ENCODE assay signal across 8 mouse cellular contexts in genomic region chr13:63431857-63432191, GRCm38 (mm10).
DNase-seq lines count a peak whose midpoint lies in the region; ATAC-seq and TF ChIP-seq lines count a peak whose summit lies in the region.

No protein-coding gene starts in this region.

- ATAC-seq in frontal cortex, adult (ENCODE audit: low TSS enrichment), result peak; percentile 1
- ATAC-seq in limb, embryonic 15.5 days (ENCODE audit: insufficient number of reproducible peaks, low FRiP score, low TSS enrichment, low read depth), result 0 out of 2 replicates have a peak, but pooled peaks have one; percentile 2
- no peak for ATAC-seq in stomach, embryonic 16.5 days (ENCODE audit: insufficient read depth, low FRiP score)

- DNase-seq in frontal cortex, postnatal 14 days (ENCODE audit: low spot score in 2 of 2), result no peak
- DNase-seq in testis, postnatal 10 days (ENCODE audit: low spot score), result no peak
- no peak for DNase-seq in natural killer cell, adult 2 months (ENCODE audit: low spot score in 2 of 2)
- no peak for DNase-seq in gastrocnemius, postnatal 36 days

- 11% methylated on average over 5 of the region's 5 CpGs for WGBS in limb, embryonic 15.5 days
- 7% methylated on average over 5 of the region's 5 CpGs for WGBS in stomach, embryonic 16.5 days

- no peak for TF ChIP-seq CTCF in testis, adult 2 months (IDR thresholded peaks at IDR 0.05; ENCODE audit: control insufficient read depth, insufficient read depth, insufficient replicate concordance, low read depth, low read length)

- peak overlapping the region; percentile 96 for H3K27ac ChIP-seq in testis, adult 2 months (ENCODE audit: control insufficient read depth, insufficient read depth, low read depth, low read length)
- peak overlapping the region; percentile 98 for H3K27ac ChIP-seq in limb, embryonic 15.5 days
- H3K27ac ChIP-seq in stomach, embryonic 16.5 days (ENCODE audit: low read length), result peak overlapping the region; percentile 100

- peak overlapping the region; percentile 95 for H3K4me3 ChIP-seq in testis, adult 2 months (ENCODE audit: control insufficient read depth, low read depth, low read length)
- peak overlapping the region; percentile 56 for H3K4me3 ChIP-seq in limb, embryonic 15.5 days
- H3K4me3 ChIP-seq in stomach, embryonic 16.5 days (replicated peaks; ENCODE audit: low read length), result peak overlapping the region; percentile 71

- no peaks in the 10 kb centered on the region for H3K9me3 ChIP-seq in limb, embryonic 15.5 days
- H3K9me3 ChIP-seq in stomach, embryonic 16.5 days (replicated peaks; ENCODE audit: control insufficient read depth, low read length), result no peaks in the 10 kb centered on the region

- peak overlapping the region; percentile 56 for H3K9ac ChIP-seq in limb, embryonic 15.5 days
- H3K9ac ChIP-seq in stomach, embryonic 16.5 days (ENCODE audit: low read length), result peak overlapping the region; percentile 88

- no peaks in the 10 kb centered on the region for H3K36me3 ChIP-seq in testis, adult 2 months (ENCODE audit: control insufficient read depth, insufficient read depth, low read length)
- no peaks in the 10 kb centered on the region for H3K36me3 ChIP-seq in limb, embryonic 15.5 days
- no peaks in the 10 kb centered on the region for H3K36me3 ChIP-seq in stomach, embryonic 16.5 days (ENCODE audit: control insufficient read depth, insufficient read depth, low read length)

- intact Hi-C loops in gastrocnemius, postnatal 36 days (cut with DNase I), result loop anchor here (5.0 kb wide), 1 partner anchor 135 kb away; no protein-coding TSS in a partner anchor

- H3K4me1 ChIP-seq in testis, adult 2 months (ENCODE audit: control insufficient read depth, insufficient read depth, low read length), result peaks cover 3% of the 10 kb centered on the region
- peaks cover 13% of the 10 kb centered on the region for H3K4me1 ChIP-seq in limb, embryonic 15.5 days
- H3K4me1 ChIP-seq in stomach, embryonic 16.5 days (ENCODE audit: control insufficient read depth, insufficient read depth, low read length), result peaks cover 4% of the 10 kb centered on the region; the same call in 1 of the 2 replicates

- no peaks in the 10 kb centered on the region for H3K27me3 ChIP-seq in testis, adult 2 months (ENCODE audit: control insufficient read depth, insufficient read depth, low read length)
- no peaks in the 10 kb centered on the region for H3K27me3 ChIP-seq in limb, embryonic 15.5 days
- H3K27me3 ChIP-seq in stomach, embryonic 16.5 days (ENCODE audit: control insufficient read depth, insufficient read depth, low read length), result no peaks in the 10 kb centered on the region

- no peak for TF ChIP-seq POLR2A in testis, adult 2 months (IDR thresholded peaks at IDR 0.05; ENCODE audit: control insufficient read depth, low read depth, low read length)

- peak overlapping the region; percentile 60 for H3K4me2 ChIP-seq in limb, embryonic 15.5 days
- H3K4me2 ChIP-seq in stomach, embryonic 16.5 days (ENCODE audit: low read depth, low read length), result peak overlapping the region; percentile 78
